Comparison of ENCODE assay signal across 9 mouse cellular contexts in genomic region chr12:70226655-70227054, GRCm38 (mm10). TPM values are rescaled to one million over a fixed set of nuclear protein-coding genes. Genes with fewer than 3 reads are reported as not detected.
A peak's percentile ranks its signal among the peaks of the same experiment; 100 is the strongest.
DNase-seq lines count a peak whose midpoint lies in the region; ATAC-seq lines count a peak whose summit lies in the region.
"Had no signal": no experiment of that assay in that cellular context is flagged by ENCODE, and none has a peak within 500 bp of the region (broad histone marks: within the 10 kb centered on the region; RNA-seq: fewer than 3 reads in every experiment).

No protein-coding gene starts in this region.

- H3K27ac ChIP-seq in lung, embryonic 15.5 days = peak overlapping the region; percentile 84
- no peak overlapping the region for H3K27ac ChIP-seq in forebrain, embryonic 14.5 days (ENCODE audit: low read depth, low read length)
- H3K27ac ChIP-seq in limb, embryonic 13.5 days = no peak overlapping the region
- H3K27ac ChIP-seq in neural tube, embryonic 15.5 days (replicated peaks) = no peak overlapping the region

- 24% methylated on average over 5 of the region's 5 CpGs for WGBS in lung, embryonic 15.5 days
- WGBS in forebrain, embryonic 14.5 days = 29% methylated on average over 5 of the region's 5 CpGs
- 38% methylated on average over 5 of the region's 5 CpGs for WGBS in limb, embryonic 13.5 days
- WGBS in neural tube, embryonic 15.5 days = 38% methylated on average over 5 of the region's 5 CpGs

- no peaks in the 10 kb centered on the region for H3K9me3 ChIP-seq in lung, embryonic 15.5 days
- H3K9me3 ChIP-seq in forebrain, embryonic 14.5 days (replicated peaks; ENCODE audit: control insufficient read depth, low read length) = no peaks in the 10 kb centered on the region
- H3K9me3 ChIP-seq in limb, embryonic 13.5 days = no peaks in the 10 kb centered on the region
- no peaks in the 10 kb centered on the region for H3K9me3 ChIP-seq in neural tube, embryonic 15.5 days (replicated peaks)

- H3K4me1 ChIP-seq in lung, embryonic 15.5 days = peaks cover 43% of the 10 kb centered on the region
- peaks cover 5% of the 10 kb centered on the region for H3K4me1 ChIP-seq in forebrain, embryonic 14.5 days (ENCODE audit: control insufficient read depth, insufficient read depth, low read length)
- peaks cover 9% of the 10 kb centered on the region for H3K4me1 ChIP-seq in limb, embryonic 13.5 days
- peaks cover 14% of the 10 kb centered on the region for H3K4me1 ChIP-seq in neural tube, embryonic 15.5 days

- peak overlapping the region; percentile 95 for H3K4me2 ChIP-seq in lung, embryonic 15.5 days
- peak overlapping the region; percentile 82 for H3K4me2 ChIP-seq in forebrain, embryonic 14.5 days (ENCODE audit: low read length)
- peak overlapping the region; percentile 90 for H3K4me2 ChIP-seq in limb, embryonic 13.5 days (replicated peaks)
- peak overlapping the region; percentile 94 for H3K4me2 ChIP-seq in neural tube, embryonic 15.5 days

- H3K27me3 ChIP-seq in lung, embryonic 15.5 days = no peaks in the 10 kb centered on the region
- peaks cover 7% of the 10 kb centered on the region; the same call in 1 of the 2 replicates for H3K27me3 ChIP-seq in forebrain, embryonic 14.5 days (replicated peaks; ENCODE audit: control insufficient read depth, insufficient read depth, low read length)
- H3K27me3 ChIP-seq in limb, embryonic 13.5 days = peaks cover 7% of the 10 kb centered on the region; the same call in 1 of the 2 replicates
- 0 out of 2 replicates have a peak, but pooled peaks cover 4% of the 10 kb centered on the region for H3K27me3 ChIP-seq in neural tube, embryonic 15.5 days (replicated peaks)

- H3K9ac ChIP-seq in lung, embryonic 15.5 days = peak overlapping the region; percentile 74
- H3K9ac ChIP-seq in forebrain, embryonic 14.5 days (ENCODE audit: low read length) = peak overlapping the region; percentile 54; the same call in 1 of the 2 replicates
- H3K9ac ChIP-seq in limb, embryonic 13.5 days = peak overlapping the region; percentile 70
- H3K9ac ChIP-seq in neural tube, embryonic 15.5 days (replicated peaks) = peak overlapping the region; percentile 59

- H3K36me3 ChIP-seq in lung, embryonic 15.5 days = peaks cover 4% of the 10 kb centered on the region; the same call in 1 of the 2 replicates
- no peaks in the 10 kb centered on the region for H3K36me3 ChIP-seq in forebrain, embryonic 14.5 days (ENCODE audit: control insufficient read depth, insufficient read depth, low read length)
- no peaks in the 10 kb centered on the region for H3K36me3 ChIP-seq in limb, embryonic 13.5 days
- H3K36me3 ChIP-seq in neural tube, embryonic 15.5 days = no peaks in the 10 kb centered on the region

- H3K4me3 ChIP-seq in lung, embryonic 15.5 days = peak overlapping the region; percentile 63
- peak overlapping the region; percentile 40; the same call in 1 of the 2 replicates for H3K4me3 ChIP-seq in forebrain, embryonic 14.5 days (ENCODE audit: low read depth, low read length)
- H3K4me3 ChIP-seq in limb, embryonic 13.5 days = peak overlapping the region; percentile 52
- H3K4me3 ChIP-seq in neural tube, embryonic 15.5 days (replicated peaks) = peak overlapping the region; percentile 47

- ATAC-seq in lung, embryonic 15.5 days (ENCODE audit: borderline replicate concordance, extremely low read depth, low FRiP score, low TSS enrichment) = peak; percentile 28; the same call in 1 of the 2 replicates
- ATAC-seq in forebrain, embryonic 14.5 days = peak; percentile 15; the same call in 1 of the 2 replicates
- ATAC-seq in limb, embryonic 13.5 days (ENCODE audit: low FRiP score, low read depth) = peak; percentile 16; the same call in 1 of the 2 replicates
- no peak for ATAC-seq in neural tube, embryonic 15.5 days (ENCODE audit: low FRiP score)

- no peak for DNase-seq in lung, postnatal 36 days
- DNase-seq in forebrain, embryonic 14.5 days (ENCODE audit: low spot score) = no peak
- DNase-seq in cerebellum, adult 9-11 months = no peak
- DNase-seq in cerebellum, adult 18-20 months = no peak
- DNase-seq in retina, postnatal 1 day = no peak
- DNase-seq: adrenal gland, postnatal 10 days had no signal

RNA-seq across cellular contexts. Expression of gene Pygl, which starts 4.6 kb away (rescaled TPM):
- 58.7 and 65.4 TPM in 2 replicates for polyA plus RNA-seq in lung, embryonic 15.5 days (2015; fragmentation: Nextera tagmentation; extraction: Ambion mirVana)
- 4.9 and 6.1 TPM in 2 replicates for polyA plus RNA-seq in forebrain, embryonic 14.5 days (2014; fragmentation: Nextera tagmentation; extraction: Ambion mirVana)
- 11.2 and 12.6 TPM in 2 replicates for polyA plus RNA-seq in limb, embryonic 13.5 days (2015; fragmentation: Nextera tagmentation; extraction: Ambion mirVana)
- polyA plus RNA-seq in neural tube, embryonic 15.5 days (2015; fragmentation: Nextera tagmentation; extraction: Ambion mirVana) = 10.0 and 17.0 TPM in 2 replicates
